Mouse (Mus musculus) R1 (cell line): Measurements from ENCODE around the gene Hoxd12.

Source experiments
- DNase-seq: peaks from one replicate; pipeline ENCODE4 v3.0.0-alpha.2; 2018; ENCODE audit warnings: low read depth, low spot score

Hoxd12 gene

DNA sequence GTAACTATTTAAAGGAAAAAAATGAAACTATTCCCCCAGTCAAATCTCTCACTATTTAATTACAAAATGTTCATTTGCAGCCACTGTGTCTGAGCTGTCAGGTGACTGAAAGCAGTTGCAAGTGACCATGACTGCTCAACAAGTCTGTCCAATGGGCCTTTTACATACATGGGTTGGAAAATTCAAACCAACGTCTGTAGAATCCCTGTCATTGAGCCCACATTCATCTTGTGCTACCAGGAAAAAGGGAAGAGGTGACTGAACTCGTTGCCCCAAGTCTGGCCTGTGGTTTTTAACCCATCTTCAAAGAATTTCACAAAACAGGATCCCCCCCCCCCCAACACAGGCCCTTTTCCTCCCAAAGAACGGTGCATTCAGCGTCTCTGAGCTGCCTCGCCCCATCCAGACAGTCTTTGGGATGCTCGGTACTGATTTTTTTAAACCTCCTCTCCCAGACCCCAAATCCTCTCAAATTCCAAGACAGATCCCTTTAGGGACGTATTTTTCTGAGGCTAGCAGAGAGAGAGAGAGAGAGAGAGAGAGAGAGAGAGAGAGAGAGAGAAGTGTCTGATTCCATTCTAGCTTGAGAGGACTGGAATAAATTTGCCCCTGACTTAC, 21.1 kb downstream of the Hoxd12 start:
- no peak for DNase-seq

DNA sequence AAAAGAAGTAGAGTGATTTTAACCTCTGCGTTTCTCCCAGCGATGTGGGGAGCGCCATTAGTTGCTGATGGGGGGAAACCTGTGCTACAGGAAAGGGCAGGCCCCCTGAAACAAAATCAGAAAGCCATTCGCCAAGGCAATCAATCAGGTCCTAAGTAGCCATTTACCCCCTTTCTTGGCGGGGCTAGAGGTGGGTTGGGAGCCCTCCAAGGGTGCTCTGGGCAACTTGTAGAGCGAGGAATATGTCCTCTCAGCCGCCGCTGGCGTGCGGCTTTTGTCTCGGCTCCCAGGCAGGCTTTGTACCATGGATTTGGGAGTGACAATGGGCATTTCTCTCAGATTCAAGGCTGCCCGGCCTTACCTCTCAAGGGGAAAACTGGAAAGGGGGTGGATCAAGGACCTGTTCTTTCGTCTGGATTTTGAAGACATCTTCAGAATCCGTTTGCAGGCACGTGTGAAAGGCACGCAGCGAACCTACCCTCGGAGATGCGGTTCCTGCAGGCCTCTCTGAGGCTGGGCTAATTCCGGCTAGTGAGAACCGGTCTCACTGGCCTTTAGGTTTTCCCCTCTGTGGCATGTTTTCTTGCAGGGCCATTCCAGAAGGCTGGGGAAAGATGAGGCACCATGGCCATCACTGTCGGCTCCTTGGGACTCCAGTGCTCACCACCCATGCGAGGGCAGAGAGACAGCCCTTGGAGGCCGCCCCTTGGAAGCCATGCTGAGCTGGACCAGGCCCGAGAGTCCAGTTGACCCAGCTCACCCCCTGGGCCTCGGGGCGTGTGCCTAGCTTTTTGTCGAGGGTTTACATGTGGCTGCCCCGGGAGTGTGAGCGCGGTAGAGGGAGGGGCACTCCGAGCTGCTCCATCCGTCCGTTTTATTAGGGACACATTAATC, 21.9 kb downstream of the Hoxd12 start:
- DNase-seq = peak; percentile 21

DNA sequence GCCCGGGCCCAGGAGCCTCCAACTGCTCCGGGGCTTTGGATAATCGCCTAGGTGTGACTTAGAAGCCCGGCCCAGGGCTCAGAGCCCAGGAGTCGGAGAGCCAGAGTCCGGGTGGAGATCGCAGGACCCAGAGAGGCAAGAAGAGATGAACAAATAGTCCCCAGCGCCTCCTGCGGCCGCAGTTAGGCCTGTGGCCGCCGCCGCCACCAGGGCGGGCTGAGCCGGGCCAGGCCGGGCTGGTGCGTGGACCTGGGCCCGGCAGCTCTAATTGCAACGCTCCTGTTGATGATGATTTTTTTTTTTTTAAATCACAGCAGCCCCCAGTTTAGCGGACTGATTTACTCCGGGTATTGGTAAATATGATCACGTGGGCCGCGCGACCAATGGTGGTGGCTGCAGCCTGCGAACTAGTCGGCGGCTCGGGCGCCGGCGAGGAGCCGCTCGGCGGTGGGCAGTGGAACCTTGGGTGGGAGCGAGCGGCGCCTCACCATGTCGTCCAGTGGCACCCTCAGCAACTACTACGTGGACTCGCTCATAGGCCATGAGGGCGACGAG, 22.8 kb downstream of the Hoxd12 start, which contains the start of gene Hoxd9:
Hoxd9 (plus strand) TSS at position 161 of the 555 bp plus-strand sequence.
- peak; percentile 79 for DNase-seq

- peak; percentile 55 for DNase-seq
Measured at GRCm38 (mm10) chr2:74698201-74699052, 23.6 kb downstream of the Hoxd12 start.

DNA sequence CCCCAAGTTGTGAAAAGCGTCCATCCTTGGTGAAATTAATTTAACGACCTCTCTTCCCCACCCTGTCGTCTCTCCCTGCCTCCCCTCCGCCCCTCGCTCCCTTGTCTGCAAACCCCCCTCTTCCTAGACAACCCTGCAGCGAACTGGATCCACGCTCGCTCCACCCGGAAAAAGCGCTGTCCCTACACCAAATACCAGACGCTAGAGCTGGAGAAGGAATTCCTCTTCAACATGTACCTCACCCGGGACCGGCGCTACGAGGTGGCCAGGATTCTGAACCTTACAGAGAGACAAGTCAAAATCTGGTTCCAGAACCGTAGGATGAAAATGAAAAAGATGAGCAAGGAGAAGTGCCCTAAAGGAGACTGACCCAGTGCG, 24.2 kb downstream of the Hoxd12 start:
- peak; percentile 42 for DNase-seq

DNA sequence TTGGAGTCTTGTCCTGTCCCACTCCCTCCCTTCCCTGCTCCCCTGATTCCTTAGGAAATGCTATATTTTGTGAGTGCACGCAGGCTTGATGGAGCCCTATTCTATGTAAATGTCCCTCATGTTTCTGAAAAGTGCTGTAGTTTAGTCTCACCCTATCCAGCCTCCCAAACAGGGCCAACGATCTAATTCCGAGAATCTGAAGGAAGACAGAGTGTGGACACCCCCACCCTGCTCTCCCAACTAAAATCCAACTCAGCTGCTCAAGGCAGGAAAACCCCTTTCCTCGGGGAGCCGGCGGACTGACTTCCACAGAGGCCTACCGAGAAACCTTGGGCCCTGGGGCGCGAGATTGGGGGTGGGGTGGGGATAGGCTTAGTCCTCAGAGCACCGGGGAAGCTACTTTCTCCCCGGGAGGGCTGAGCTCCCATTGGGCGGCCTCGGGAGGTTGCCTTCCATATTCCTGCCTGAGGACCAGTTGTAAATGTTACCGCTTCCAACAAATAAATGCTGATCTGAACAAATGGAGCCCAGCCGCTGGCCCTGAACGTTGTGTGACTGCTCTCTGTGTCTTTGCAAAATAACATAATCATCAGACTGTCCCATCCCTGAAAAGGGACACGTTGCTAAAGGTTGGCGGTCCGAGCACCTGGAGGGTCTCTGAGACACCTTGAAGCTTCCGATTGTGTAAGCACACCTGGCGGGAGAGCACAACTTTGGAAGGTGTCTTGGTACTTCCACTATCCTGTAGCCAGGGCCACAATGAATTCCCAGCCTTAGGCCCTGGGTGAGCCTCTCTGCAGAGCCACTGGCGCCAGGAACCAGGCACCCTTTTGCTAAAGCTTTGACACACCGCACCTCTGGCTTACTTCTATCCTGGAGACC, 25.1 kb downstream of the Hoxd12 start:
- no peak for DNase-seq

GRCm38 (mm10) chr2:74700546-74701112, 25.8 kb downstream of the Hoxd12 start:
- no peak for DNase-seq

GRCm38 (mm10) chr2:74701949-74702819, 27.4 kb downstream of the Hoxd12 start:
- DNase-seq = no peak

DNA sequence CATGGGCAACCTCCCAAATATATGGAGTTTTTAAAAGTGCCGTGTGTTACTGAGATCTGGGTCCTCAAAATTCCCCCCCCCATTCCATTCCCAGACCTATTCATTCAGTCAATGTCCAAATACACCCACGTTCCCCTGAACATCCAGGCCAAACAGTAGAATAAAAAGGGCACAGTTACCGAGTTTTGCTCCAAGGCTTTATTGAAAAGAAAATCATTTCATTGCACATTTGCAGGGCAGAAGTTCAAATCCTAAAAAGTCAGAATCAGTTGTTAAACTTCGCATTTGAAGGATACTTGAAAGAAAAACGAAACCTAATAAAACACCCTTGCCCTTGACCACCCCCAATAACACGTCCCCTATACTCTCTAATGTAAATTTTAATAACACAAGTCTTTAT, 28.0 kb downstream of the Hoxd12 start:
- DNase-seq = no peak

DNA sequence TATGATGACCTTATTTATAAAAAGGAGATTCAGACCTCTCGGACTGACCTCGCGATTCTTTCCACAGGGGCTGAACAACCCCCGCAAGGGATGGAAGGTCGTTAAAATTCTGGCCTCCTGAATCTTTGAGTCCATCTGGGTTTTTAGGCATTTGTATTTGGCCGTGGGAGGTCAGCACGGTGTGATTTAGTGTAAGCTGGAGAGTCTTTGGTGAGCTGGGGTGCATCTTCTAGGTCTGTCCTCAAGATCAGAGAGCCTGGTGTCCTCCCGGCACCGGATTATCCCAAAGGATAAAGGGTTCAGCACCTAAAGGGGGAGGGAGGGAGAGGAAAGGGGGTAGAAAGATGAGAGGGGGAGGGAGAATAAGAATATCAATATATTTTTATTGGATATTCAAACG, 28.5 kb downstream of the Hoxd12 start:
- no peak for DNase-seq

GRCm38 (mm10) chr2:74703720-74704392, 29.0 kb downstream of the Hoxd12 start:
- peak; percentile 28 for DNase-seq

DNA sequence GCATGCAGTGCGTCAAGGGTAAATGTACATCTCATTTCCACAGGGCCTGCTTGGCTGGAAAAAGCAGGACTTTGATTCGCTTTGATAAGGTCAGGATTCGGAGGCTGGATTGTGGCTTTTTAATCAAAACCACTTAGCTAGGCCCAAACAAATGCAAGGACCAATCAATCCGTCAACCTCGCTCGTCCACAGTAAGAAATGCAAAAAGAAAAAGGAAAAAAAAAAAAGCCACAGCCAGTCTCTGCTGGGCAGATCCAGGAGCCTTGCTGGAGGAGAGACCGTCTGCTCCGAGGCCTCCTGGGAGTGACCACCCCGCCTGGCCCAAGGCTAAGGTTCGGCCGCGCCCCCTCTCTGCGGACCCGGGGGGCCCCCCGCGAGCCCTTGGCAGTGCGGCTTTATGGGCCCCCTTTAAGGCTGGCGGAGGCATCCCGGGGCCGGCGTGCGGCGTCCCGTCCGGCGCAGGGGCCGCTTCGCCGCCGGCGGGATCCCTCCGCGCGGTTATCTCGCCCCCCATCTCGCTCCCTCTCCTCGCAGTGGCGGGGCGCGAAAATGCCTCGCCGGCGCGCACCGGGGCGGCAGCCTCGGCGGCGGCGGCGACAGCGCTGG, 29.7 kb downstream of the Hoxd12 start, which contains the start of gene Hoxd8:
Hoxd8 (plus strand) TSS at position 223 of the 606 bp plus-strand sequence.
- no peak for DNase-seq

DNA sequence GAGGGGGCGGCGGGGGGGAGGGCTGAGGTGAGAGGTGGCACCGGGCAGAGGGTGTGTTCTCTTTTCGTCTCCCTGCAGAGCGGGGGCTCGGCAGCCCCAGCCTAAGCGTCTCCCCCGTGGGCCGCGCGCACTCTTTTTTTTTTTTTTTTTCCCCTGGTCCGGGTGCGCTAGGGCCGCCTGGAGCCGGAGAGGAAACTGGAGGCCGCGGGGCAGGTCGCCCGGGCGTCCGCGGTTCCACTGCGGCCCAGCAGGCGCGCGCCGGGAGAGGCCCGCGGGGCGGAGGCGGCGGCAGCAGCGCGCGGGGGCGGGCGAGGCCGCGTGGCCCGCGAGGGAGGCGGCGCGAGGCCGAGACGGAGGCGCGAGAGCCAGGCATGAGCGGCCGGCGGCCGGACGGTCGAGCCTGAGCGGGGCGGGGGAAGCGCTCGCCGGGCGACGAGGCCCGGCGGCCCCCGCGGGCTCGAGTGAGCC, 30.2 kb downstream of the Hoxd12 start:
- DNase-seq = no peak

DNA sequence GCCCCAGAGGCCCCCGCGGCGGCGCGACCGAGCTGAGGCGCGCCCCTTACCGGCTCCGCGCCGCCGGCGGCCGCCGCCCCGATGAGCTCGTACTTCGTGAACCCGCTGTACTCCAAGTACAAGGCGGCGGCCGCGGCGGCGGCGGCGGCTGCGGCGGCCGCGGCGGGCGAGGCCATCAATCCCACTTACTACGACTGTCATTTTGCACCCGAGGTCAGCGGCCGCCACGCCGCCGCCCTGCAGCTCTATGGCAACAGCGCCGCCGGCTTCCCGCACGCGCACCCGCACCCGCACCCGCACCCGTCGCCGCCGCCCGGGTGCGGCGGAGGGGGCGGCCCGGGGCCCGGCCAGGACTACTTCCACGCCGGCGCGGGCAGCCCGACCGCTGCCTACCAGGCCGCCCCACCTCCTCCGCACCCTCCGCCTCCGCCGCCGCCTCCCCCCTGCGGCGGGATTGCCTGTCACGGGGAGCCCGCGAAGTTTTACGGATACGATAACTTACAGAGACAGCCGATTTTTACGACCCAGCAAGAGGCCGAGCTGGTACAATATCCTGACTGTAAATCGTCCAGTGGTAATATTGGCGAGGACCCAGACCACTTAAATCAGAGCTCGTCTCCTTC, 30.8 kb downstream of the Hoxd12 start:
- no peak for DNase-seq

DNA sequence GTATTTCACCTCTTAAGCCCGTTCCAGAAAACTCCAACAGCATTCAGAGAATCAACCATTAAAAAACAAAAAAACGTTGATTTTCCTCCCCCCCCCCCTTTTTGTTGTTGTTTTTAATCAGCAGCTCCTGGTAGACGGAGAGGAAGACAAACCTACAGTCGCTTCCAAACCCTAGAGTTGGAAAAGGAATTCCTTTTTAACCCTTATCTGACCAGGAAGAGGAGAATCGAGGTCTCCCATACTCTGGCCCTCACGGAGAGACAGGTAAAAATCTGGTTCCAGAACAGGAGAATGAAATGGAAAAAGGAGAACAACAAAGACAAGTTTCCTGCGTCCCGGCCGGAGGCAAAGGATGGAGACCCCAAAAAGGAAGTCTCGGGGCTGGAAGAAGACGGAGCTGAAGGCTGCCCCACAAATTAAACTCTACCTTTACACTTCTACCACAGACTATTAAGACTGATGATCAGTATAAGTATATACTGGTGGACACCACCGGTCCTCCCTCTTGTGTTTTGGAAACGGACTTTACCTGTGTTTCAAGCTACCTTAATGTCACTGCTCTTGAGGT, 31.7 kb downstream of the Hoxd12 start:
- DNase-seq = no peak

DNA sequence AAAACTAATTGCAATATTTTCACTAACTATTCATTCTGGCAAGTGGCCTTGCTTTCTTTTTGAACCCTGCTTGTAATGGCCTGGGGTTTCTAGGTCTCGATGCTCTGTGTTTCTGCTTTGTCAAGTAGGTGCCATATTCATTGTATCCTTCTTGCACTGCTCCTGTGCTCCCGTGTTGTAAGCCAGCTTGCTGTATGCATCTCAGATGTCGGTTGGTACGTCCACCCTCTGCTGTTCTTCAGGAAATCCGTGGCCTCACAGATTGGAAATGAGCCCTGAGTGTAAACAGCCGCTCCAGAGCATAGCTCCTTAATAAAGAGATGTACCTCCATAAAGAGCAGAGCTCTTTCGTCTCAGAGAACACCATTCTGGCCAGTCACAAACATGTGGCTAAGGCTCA, 32.8 kb downstream of the Hoxd12 start:
- no peak for DNase-seq

DNA sequence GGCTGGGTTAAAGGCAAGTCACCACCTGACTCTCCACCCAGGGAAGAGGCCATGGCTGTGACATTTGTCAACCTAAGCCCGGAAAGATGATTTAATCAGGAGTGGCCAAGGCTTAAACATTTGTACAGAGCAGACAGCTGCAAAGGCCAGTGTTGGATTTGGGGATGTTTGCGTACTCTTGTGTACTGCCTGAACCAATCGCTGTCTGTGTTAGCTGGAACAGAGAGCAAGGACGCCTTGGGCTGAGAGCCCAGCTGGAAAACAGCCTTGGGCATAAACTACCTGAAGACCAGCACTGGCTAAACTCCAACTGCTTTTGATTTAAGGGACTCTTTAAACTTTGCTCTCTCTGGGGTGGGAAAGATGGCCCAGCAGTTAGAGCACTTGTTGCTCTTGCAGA, 33.9 kb downstream of the Hoxd12 start:
- DNase-seq = no peak
